Mouse (Mus musculus): ENCODE results near the gene Cdkl5. TPM values are rescaled to one million over a fixed set of nuclear protein-coding genes. Genes with fewer than 3 reads are reported as not detected.

The Cdkl5 gene
- polyA plus RNA-seq (2015; fragmentation: Nextera tagmentation; extraction: Ambion mirVana): 1.7 and 2.0 TPM in 2 replicates

- peak within 1 kb of the TSS; percentile 53 for H3K4me3 ChIP-seq (replicated peaks)
- WGBS: 27% methylated on average over 52 of the region's 53 CpGs
- H3K36me3 ChIP-seq: no peaks in the 10 kb centered on the region
- H3K9me3 ChIP-seq: no peaks in the 10 kb centered on the region
- H3K27ac ChIP-seq: peak within 1 kb of the TSS; percentile 58
- no peaks in the 10 kb centered on the region for H3K4me1 ChIP-seq (replicated peaks)
- H3K9ac ChIP-seq: peak within 1 kb of the TSS; percentile 56
- peak; percentile 97 for ATAC-seq
- H3K27me3 ChIP-seq (replicated peaks): no peaks in the 10 kb centered on the region
- peak within 1 kb of the TSS; percentile 64 for H3K4me2 ChIP-seq (replicated peaks)
Observed at GRCm38 (mm10) chrX:160994543-160995121, at the start of gene Cdkl5. Cdkl5 (minus strand) TSS chrX:160994704.

- H3K36me3 ChIP-seq: no peaks in the 10 kb centered on the region
- H3K27me3 ChIP-seq (replicated peaks): no peaks in the 10 kb centered on the region
- no peak for ATAC-seq
- no peaks in the 10 kb centered on the region for H3K9me3 ChIP-seq
- no peaks in the 10 kb centered on the region for H3K4me1 ChIP-seq (replicated peaks)
- H3K4me3 ChIP-seq (replicated peaks): no peak overlapping the region
- no peak overlapping the region for H3K27ac ChIP-seq
- no peak overlapping the region for H3K4me2 ChIP-seq (replicated peaks)
- 45% methylated on average over 3 of the region's 3 CpGs for WGBS
- H3K9ac ChIP-seq: no peak overlapping the region
Observed at GRCm38 (mm10) chrX:161033235-161033803, 38.8 kb upstream of the Cdkl5 start.

GRCm38 (mm10) chrX:161032423-161032822 is 37.9 kb upstream of the Cdkl5 start:
- no peak for ATAC-seq
- no peak overlapping the region for H3K27ac ChIP-seq
- 62% methylated on average over 2 of the region's 2 CpGs for WGBS

GRCm38 (mm10) chrX:161030233-161030632 is 35.7 kb upstream of the Cdkl5 start:
- no peak overlapping the region for H3K27ac ChIP-seq
- no peaks in the 10 kb centered on the region for H3K4me1 ChIP-seq (replicated peaks)
- no peaks in the 10 kb centered on the region for H3K27me3 ChIP-seq (replicated peaks)
- no peak overlapping the region for H3K4me2 ChIP-seq (replicated peaks)
- no peak for ATAC-seq
- H3K4me3 ChIP-seq (replicated peaks): no peak overlapping the region
- H3K36me3 ChIP-seq: no peaks in the 10 kb centered on the region
- H3K9me3 ChIP-seq: no peaks in the 10 kb centered on the region
- H3K9ac ChIP-seq: no peak overlapping the region

More at GRCm38 (mm10) chrX:161032423-161032822, 37.9 kb upstream of the Cdkl5 start:
- Histone ChIP-seq H3K4me2 (replicated peaks) (no peak overlapping the region), H3K4me3 (replicated peaks) (no peak overlapping the region), H3K9me3 (no peaks in the 10 kb centered on the region), H3K36me3 (no peaks in the 10 kb centered on the region), H3K4me1 (replicated peaks) (no peaks in the 10 kb centered on the region), H3K27me3 (replicated peaks) (no peaks in the 10 kb centered on the region), H3K9ac (no peak overlapping the region)

GRCm38 (mm10) chrX:161024475-161024874 is 30.0 kb upstream of the Cdkl5 start:
- 70% methylated on average over 2 of the region's 2 CpGs for WGBS
- no peaks in the 10 kb centered on the region for H3K27me3 ChIP-seq (replicated peaks)
- no peak overlapping the region for H3K4me3 ChIP-seq (replicated peaks)
- H3K4me1 ChIP-seq (replicated peaks): no peaks in the 10 kb centered on the region
- no peak overlapping the region for H3K27ac ChIP-seq
- ATAC-seq: no peak
- no peak overlapping the region for H3K9ac ChIP-seq
- no peak overlapping the region for H3K4me2 ChIP-seq (replicated peaks)
- no peaks in the 10 kb centered on the region for H3K9me3 ChIP-seq
- H3K36me3 ChIP-seq: no peaks in the 10 kb centered on the region

- Histone ChIP-seq H3K27me3 (replicated peaks) (no peaks in the 10 kb centered on the region), H3K4me2 (replicated peaks) (no peak overlapping the region), H3K27ac (no peak overlapping the region), H3K4me1 (replicated peaks) (no peaks in the 10 kb centered on the region), H3K9ac (no peak overlapping the region), H3K36me3 (no peaks in the 10 kb centered on the region), H3K4me3 (replicated peaks) (no peak overlapping the region), H3K9me3 (no peaks in the 10 kb centered on the region)
- WGBS: 84% methylated on average over 7 of the region's 7 CpGs
- no peak for ATAC-seq
Observed at GRCm38 (mm10) chrX:161021548-161021947, 27.0 kb upstream of the Cdkl5 start.

GRCm38 (mm10) chrX:161018179-161018578 is 23.7 kb upstream of the Cdkl5 start:
- H3K9me3 ChIP-seq: no peaks in the 10 kb centered on the region
- no peaks in the 10 kb centered on the region for H3K4me1 ChIP-seq (replicated peaks)
- WGBS: 74% methylated on average over 1 of the region's 1 CpGs
- no peak overlapping the region for H3K4me2 ChIP-seq (replicated peaks)
- no peak overlapping the region for H3K4me3 ChIP-seq (replicated peaks)
- no peak overlapping the region for H3K27ac ChIP-seq
- H3K36me3 ChIP-seq: no peaks in the 10 kb centered on the region
- H3K27me3 ChIP-seq (replicated peaks): no peaks in the 10 kb centered on the region
- no peak overlapping the region for H3K9ac ChIP-seq
- ATAC-seq: no peak

- H3K4me3 ChIP-seq (replicated peaks): no peak overlapping the region
- no peaks in the 10 kb centered on the region for H3K27me3 ChIP-seq (replicated peaks)
- 94% methylated on average over 1 of the region's 1 CpGs for WGBS
- ATAC-seq: no peak
- H3K4me2 ChIP-seq (replicated peaks): no peak overlapping the region
- no peak overlapping the region for H3K9ac ChIP-seq
- no peak overlapping the region for H3K27ac ChIP-seq
- H3K9me3 ChIP-seq: no peaks in the 10 kb centered on the region
- no peaks in the 10 kb centered on the region for H3K4me1 ChIP-seq (replicated peaks)
- no peaks in the 10 kb centered on the region for H3K36me3 ChIP-seq
Observed at GRCm38 (mm10) chrX:161006272-161006671, 11.8 kb upstream of the Cdkl5 start.

GRCm38 (mm10) chrX:160996051-160996450 is 1.5 kb upstream of the Cdkl5 start:
- Histone ChIP-seq H3K36me3 (no peaks in the 10 kb centered on the region), H3K9ac (no peak overlapping the region), H3K4me3 (replicated peaks) (no peak overlapping the region), H3K4me1 (replicated peaks) (no peaks in the 10 kb centered on the region), H3K27ac (no peak overlapping the region), H3K27me3 (replicated peaks) (no peaks in the 10 kb centered on the region), H3K9me3 (no peaks in the 10 kb centered on the region), H3K4me2 (replicated peaks) (peak overlapping the region; percentile 35; the same call in 1 of the 2 replicates)
- ATAC-seq: no peak
- WGBS: 23% methylated on average over 5 of the region's 5 CpGs

GRCm38 (mm10) chrX:160995131-160995667 is 695 bp upstream of the Cdkl5 start:
- WGBS: 16% methylated on average over 31 of the region's 31 CpGs
- H3K4me1 ChIP-seq (replicated peaks): no peaks in the 10 kb centered on the region
- H3K27ac ChIP-seq: peak overlapping the region; percentile 29
- no peaks in the 10 kb centered on the region for H3K27me3 ChIP-seq (replicated peaks)
- H3K36me3 ChIP-seq: no peaks in the 10 kb centered on the region
- H3K9ac ChIP-seq: peak overlapping the region; percentile 23; the same call in 1 of the 2 replicates
- peak overlapping the region; percentile 53 for H3K4me3 ChIP-seq (replicated peaks)
- peak overlapping the region; percentile 49 for H3K4me2 ChIP-seq (replicated peaks)
- ATAC-seq: peak; percentile 66
- H3K9me3 ChIP-seq: no peaks in the 10 kb centered on the region

- H3K4me1 ChIP-seq (replicated peaks): no peaks in the 10 kb centered on the region
- H3K9ac ChIP-seq: peak overlapping the region; percentile 56
- WGBS: 20% methylated on average over 35 of the region's 39 CpGs
- no peaks in the 10 kb centered on the region for H3K36me3 ChIP-seq
- no peaks in the 10 kb centered on the region for H3K9me3 ChIP-seq
- peak; percentile 77 for ATAC-seq
- peak overlapping the region; percentile 58; the same call in 1 of the 2 replicates for H3K27ac ChIP-seq
- H3K4me3 ChIP-seq (replicated peaks): peak overlapping the region; percentile 53
- no peaks in the 10 kb centered on the region for H3K27me3 ChIP-seq (replicated peaks)
- H3K4me2 ChIP-seq (replicated peaks): peak overlapping the region; percentile 64
Observed at GRCm38 (mm10) chrX:160993749-160994539, 560 bp downstream of the Cdkl5 start.

GRCm38 (mm10) chrX:160992703-160993102 is 1.8 kb downstream of the Cdkl5 start:
- Histone ChIP-seq H3K4me3 (replicated peaks) (no peak overlapping the region), H3K4me1 (replicated peaks) (no peaks in the 10 kb centered on the region), H3K27me3 (replicated peaks) (no peaks in the 10 kb centered on the region), H3K27ac (no peak overlapping the region), H3K9ac (no peak overlapping the region), H3K9me3 (no peaks in the 10 kb centered on the region), H3K36me3 (no peaks in the 10 kb centered on the region), H3K4me2 (replicated peaks) (no peak overlapping the region)
- WGBS: 52% methylated on average over 2 of the region's 2 CpGs
- no peak for ATAC-seq

Measured in intestine, embryonic 15.5 days (tissue).